Mouse (Mus musculus) neural tube, embryonic 13.5 days (tissue): ENCODE data around the gene Commd1. TPM values are rescaled to one million over a fixed set of nuclear protein-coding genes. Genes with fewer than 3 reads are reported as not detected.

Source experiments
- ATAC-seq: fragments of 200-750 bp; cut with Nextera tagmentation; 2 replicates; pipeline ENCODE4 v1.8.0; 2017; ENCODE audit warnings: low read depth, mild to moderate bottlenecking, moderate TSS enrichment, moderate library complexity
- H3K27ac ChIP-seq: fragments of 300-500 bp; sonication (generic); replicated peaks from 2 replicates; pipeline ENCODE4 v1.5.1; 2015; ENCODE audit warnings: moderate library complexity, mild to moderate bottlenecking, inconsistent platforms
- H3K27me3 ChIP-seq: fragments of 300-500 bp; sonication (generic); 2 replicates; pipeline ENCODE4 v1.6.1; 2015; ENCODE audit warnings: mild to moderate bottlenecking, inconsistent platforms
- H3K36me3 ChIP-seq: fragments of 300-500 bp; sonication (generic); 2 replicates; pipeline ENCODE4 v1.6.1; 2015; ENCODE audit warnings: mild to moderate bottlenecking, inconsistent platforms
- H3K4me1 ChIP-seq: fragments of 300-500 bp; sonication (generic); replicated peaks from 2 replicates; pipeline ENCODE4 v1.6.1; 2015; ENCODE audit warnings: inconsistent platforms
- H3K4me2 ChIP-seq: fragments of 300-500 bp; sonication (generic); 2 replicates; pipeline ENCODE4 v1.6.1; 2015; ENCODE audit warnings: inconsistent platforms, mild to moderate bottlenecking, moderate library complexity
- H3K4me3 ChIP-seq: fragments of 300-500 bp; sonication (generic); 2 replicates; pipeline ENCODE4 v1.5.1; 2015; ENCODE audit warnings: mild to moderate bottlenecking, inconsistent platforms
- H3K9ac ChIP-seq: fragments of 300-500 bp; sonication (generic); 2 replicates; pipeline ENCODE4 v1.6.1; 2015; ENCODE audit warnings: moderate library complexity, mild to moderate bottlenecking, inconsistent platforms
- H3K9me3 ChIP-seq: fragments of 300-500 bp; sonication (generic); 2 replicates; pipeline ENCODE4 v1.6.1; 2016; ENCODE audit warnings: inconsistent platforms
- WGBS: fragments of 180-500 bp; shearing (Covaris S2); methylation state at CpG from one replicate; pipeline ENCODE4 v1.1.7; 2015; 5-methylcytosine and 5-hydroxymethylcytosine counted together
- polyA plus RNA-seq: library from polyadenylated mRNA; unstranded; fragments of >200 nt; fragmentation: Nextera tagmentation; extraction: Ambion mirVana; gene quantifications from 2 replicates; pipeline ENCODE4 v1.2.1, GENCODE M21; 2015

The Commd1 gene
- polyA plus RNA-seq, 1 experiment from 2014 or later, result 302 TPM

DNA sequence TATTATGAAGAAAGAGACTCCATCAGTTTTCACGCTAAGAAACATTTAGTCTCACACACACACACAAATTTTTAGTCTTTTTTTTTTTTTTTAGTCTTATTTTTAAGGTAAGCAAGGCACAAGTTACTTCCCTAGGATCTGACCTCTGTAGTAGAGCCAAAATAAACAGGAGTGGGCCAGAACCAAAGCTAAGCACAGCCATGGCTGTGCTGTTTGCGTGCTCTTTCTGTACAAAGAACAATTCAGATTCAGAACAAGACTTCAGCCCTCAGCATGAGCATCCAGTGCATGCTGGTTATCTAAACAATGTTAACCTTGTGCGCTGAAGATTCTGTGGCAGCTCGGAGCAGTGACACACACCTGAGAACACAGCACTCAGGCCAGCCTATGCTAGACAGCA lies 17.8 kb downstream of the Commd1 start:
- ATAC-seq, result no peak
- Histone ChIP-seq H3K9ac (no peak overlapping the region), H3K4me1 (no peaks in the 10 kb centered on the region), H3K4me3 (no peak overlapping the region), H3K36me3 (peaks cover 6% of the 10 kb centered on the region; the same call in 1 of the 2 replicates), H3K9me3 (peaks cover 15% of the 10 kb centered on the region), H3K4me2 (no peak overlapping the region), H3K27me3 (no peaks in the 10 kb centered on the region), H3K27ac (no peak overlapping the region)
- 75% methylated on average over 4 of the region's 4 CpGs for WGBS

- ATAC-seq, result no peak
- Histone ChIP-seq H3K27ac (no peak overlapping the region), H3K4me2 (no peak overlapping the region), H3K36me3 (peaks cover 6% of the 10 kb centered on the region; the same call in 1 of the 2 replicates), H3K4me3 (no peak overlapping the region), H3K4me1 (no peaks in the 10 kb centered on the region), H3K9ac (no peak overlapping the region), H3K27me3 (no peaks in the 10 kb centered on the region), H3K9me3 (peaks cover 4% of the 10 kb centered on the region; the same call in 1 of the 2 replicates)
- 92% methylated on average over 1 of the region's 1 CpGs for WGBS
These were observed 20.1 kb downstream of the Commd1 start for GRCm38 (mm10) chr11:22962101-22962500.

- WGBS, result 93% methylated on average over 4 of the region's 4 CpGs
- Histone ChIP-seq H3K9me3 (no peaks in the 10 kb centered on the region), H3K4me1 (no peaks in the 10 kb centered on the region), H3K4me2 (no peak overlapping the region), H3K4me3 (no peak overlapping the region), H3K9ac (no peak overlapping the region), H3K27ac (no peak overlapping the region), H3K36me3 (peaks cover 7% of the 10 kb centered on the region; the same call in 1 of the 2 replicates), H3K27me3 (no peaks in the 10 kb centered on the region)
- no peak for ATAC-seq
These were observed 24.3 kb downstream of the Commd1 start for GRCm38 (mm10) chr11:22957791-22958374.

DNA sequence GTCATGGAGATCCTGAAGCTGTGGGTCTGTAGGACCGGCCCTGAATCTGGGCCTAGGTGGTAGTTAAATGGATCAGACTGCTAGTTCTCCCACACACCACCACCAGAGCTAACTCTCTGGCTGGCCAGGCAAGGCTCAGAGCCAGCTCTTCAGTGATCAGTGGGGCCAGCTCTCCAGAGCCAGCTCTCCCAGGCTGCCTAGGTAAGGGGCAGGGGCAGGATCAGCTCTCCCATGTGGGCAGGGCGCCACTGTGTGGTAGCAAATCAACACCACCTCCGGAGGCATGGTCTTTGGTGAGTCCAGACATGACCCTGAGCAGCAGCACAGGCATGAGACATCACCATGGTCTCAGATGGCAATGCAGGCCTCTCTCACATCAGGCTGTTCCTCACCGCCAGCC lies 25.4 kb downstream of the Commd1 start:
- Histone ChIP-seq H3K27me3 (no peaks in the 10 kb centered on the region), H3K9me3 (no peaks in the 10 kb centered on the region), H3K36me3 (peaks cover 7% of the 10 kb centered on the region; the same call in 1 of the 2 replicates), H3K9ac (no peak overlapping the region), H3K27ac (no peak overlapping the region), H3K4me3 (no peak overlapping the region), H3K4me2 (no peak overlapping the region), H3K4me1 (no peaks in the 10 kb centered on the region)
- peak; percentile 40; the same call in 1 of the 2 replicates for ATAC-seq
- WGBS, result 74% methylated on average over 4 of the region's 4 CpGs

DNA sequence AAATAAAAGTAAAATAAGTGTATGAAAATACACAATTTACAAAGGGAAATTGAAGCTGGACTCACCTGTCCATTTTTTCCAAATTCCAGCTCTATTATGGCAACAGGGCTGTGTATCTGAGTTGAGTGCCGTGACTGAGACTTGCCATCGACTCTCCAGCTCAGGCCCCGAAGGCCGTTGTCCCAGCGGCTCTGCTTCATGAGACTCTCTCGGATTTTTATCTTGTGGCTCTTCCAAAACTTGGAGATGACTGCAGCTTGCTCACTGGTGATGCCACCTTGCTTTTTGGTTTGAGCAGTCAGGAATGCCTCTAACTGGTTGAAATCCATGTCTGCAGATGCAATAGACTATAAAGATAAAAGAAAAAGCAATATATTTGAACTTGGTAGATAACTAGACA lies 25.8 kb downstream of the Commd1 start:
- Histone ChIP-seq H3K4me2 (no peak overlapping the region), H3K27me3 (no peaks in the 10 kb centered on the region), H3K9me3 (no peaks in the 10 kb centered on the region), H3K4me1 (no peaks in the 10 kb centered on the region), H3K36me3 (peaks cover 7% of the 10 kb centered on the region; the same call in 1 of the 2 replicates), H3K27ac (no peak overlapping the region), H3K9ac (no peak overlapping the region), H3K4me3 (no peak overlapping the region)
- 97% methylated on average over 6 of the region's 6 CpGs for WGBS
- ATAC-seq, result no peak

- no peaks in the 10 kb centered on the region for H3K9me3 ChIP-seq
- no peak overlapping the region for H3K27ac ChIP-seq
- ATAC-seq, result no peak
- H3K4me3 ChIP-seq, result no peak overlapping the region
- no peak overlapping the region for H3K9ac ChIP-seq
- H3K4me2 ChIP-seq, result no peak overlapping the region
- 94% methylated on average over 7 of the region's 7 CpGs for WGBS
- no peaks in the 10 kb centered on the region for H3K4me1 ChIP-seq
- no peaks in the 10 kb centered on the region for H3K27me3 ChIP-seq
- peaks cover 7% of the 10 kb centered on the region; the same call in 1 of the 2 replicates for H3K36me3 ChIP-seq
These were observed 29.5 kb downstream of the Commd1 start for GRCm38 (mm10) chr11:22952668-22953067.

GRCm38 (mm10) chr11:22950131-22950530 lies 32.1 kb downstream of the Commd1 start:
- ATAC-seq, result no peak
- no peak overlapping the region for H3K27ac ChIP-seq
- peaks cover 7% of the 10 kb centered on the region; the same call in 1 of the 2 replicates for H3K36me3 ChIP-seq
- no peaks in the 10 kb centered on the region for H3K4me1 ChIP-seq
- H3K4me2 ChIP-seq, result no peak overlapping the region
- no peaks in the 10 kb centered on the region for H3K9me3 ChIP-seq
- H3K27me3 ChIP-seq, result no peaks in the 10 kb centered on the region
- no peak overlapping the region for H3K4me3 ChIP-seq
- 93% methylated on average over 6 of the region's 6 CpGs for WGBS
- no peak overlapping the region for H3K9ac ChIP-seq

- WGBS, result 79% methylated on average over 1 of the region's 1 CpGs
- H3K4me3 ChIP-seq, result no peak overlapping the region
These were observed 33.1 kb downstream of the Commd1 start for GRCm38 (mm10) chr11:22949101-22949500.

GRCm38 (mm10) chr11:22938983-22939382 lies 43.2 kb downstream of the Commd1 start:
- Histone ChIP-seq H3K4me2 (no peak overlapping the region), H3K27me3 (no peaks in the 10 kb centered on the region), H3K4me3 (no peak overlapping the region), H3K4me1 (no peaks in the 10 kb centered on the region), H3K36me3 (no peaks in the 10 kb centered on the region), H3K9ac (no peak overlapping the region), H3K27ac (no peak overlapping the region), H3K9me3 (no peaks in the 10 kb centered on the region)
- no peak for ATAC-seq
- 90% methylated on average over 2 of the region's 2 CpGs for WGBS

More at GRCm38 (mm10) chr11:22949101-22949500, 33.1 kb downstream of the Commd1 start:
- H3K36me3 ChIP-seq, result 0 out of 2 replicates have a peak, but pooled peaks cover 2% of the 10 kb centered on the region
- H3K9ac ChIP-seq, result no peak overlapping the region
- H3K9me3 ChIP-seq, result no peaks in the 10 kb centered on the region
- ATAC-seq, result no peak
- no peak overlapping the region for H3K4me2 ChIP-seq
- no peaks in the 10 kb centered on the region for H3K4me1 ChIP-seq
- H3K27me3 ChIP-seq, result no peaks in the 10 kb centered on the region
- H3K27ac ChIP-seq, result no peak overlapping the region

GRCm38 (mm10) chr11:22937716-22938316 lies 44.4 kb downstream of the Commd1 start:
- WGBS, result 93% methylated on average over 4 of the region's 4 CpGs

GRCm38 (mm10) chr11:22936446-22937125 lies 45.6 kb downstream of the Commd1 start:
- no peaks in the 10 kb centered on the region for H3K9me3 ChIP-seq
- H3K36me3 ChIP-seq, result no peaks in the 10 kb centered on the region
- 55% methylated on average over 5 of the region's 5 CpGs for WGBS
- no peak overlapping the region for H3K4me2 ChIP-seq
- no peak overlapping the region for H3K4me3 ChIP-seq
- no peaks in the 10 kb centered on the region for H3K4me1 ChIP-seq
- H3K27me3 ChIP-seq, result no peaks in the 10 kb centered on the region
- H3K9ac ChIP-seq, result no peak overlapping the region
- no peak for ATAC-seq
- H3K27ac ChIP-seq, result no peak overlapping the region

More at GRCm38 (mm10) chr11:22937716-22938316, 44.4 kb downstream of the Commd1 start:
- H3K4me3 ChIP-seq, result no peak overlapping the region
- no peak overlapping the region for H3K27ac ChIP-seq
- H3K27me3 ChIP-seq, result no peaks in the 10 kb centered on the region
- H3K4me2 ChIP-seq, result no peak overlapping the region
- H3K9ac ChIP-seq, result no peak overlapping the region
- H3K4me1 ChIP-seq, result no peaks in the 10 kb centered on the region
- no peaks in the 10 kb centered on the region for H3K9me3 ChIP-seq
- no peaks in the 10 kb centered on the region for H3K36me3 ChIP-seq
- no peak for ATAC-seq

GRCm38 (mm10) chr11:22932167-22932566 lies 50.0 kb downstream of the Commd1 start:
- Histone ChIP-seq H3K4me3 (no peak overlapping the region), H3K9ac (no peak overlapping the region), H3K36me3 (no peaks in the 10 kb centered on the region), H3K9me3 (no peaks in the 10 kb centered on the region), H3K4me1 (no peaks in the 10 kb centered on the region), H3K27me3 (no peaks in the 10 kb centered on the region), H3K27ac (no peak overlapping the region), H3K4me2 (no peak overlapping the region)
- ATAC-seq, result no peak
